Mouse (Mus musculus): ENCODE measurements around the gene Ccdc89.

DNA sequence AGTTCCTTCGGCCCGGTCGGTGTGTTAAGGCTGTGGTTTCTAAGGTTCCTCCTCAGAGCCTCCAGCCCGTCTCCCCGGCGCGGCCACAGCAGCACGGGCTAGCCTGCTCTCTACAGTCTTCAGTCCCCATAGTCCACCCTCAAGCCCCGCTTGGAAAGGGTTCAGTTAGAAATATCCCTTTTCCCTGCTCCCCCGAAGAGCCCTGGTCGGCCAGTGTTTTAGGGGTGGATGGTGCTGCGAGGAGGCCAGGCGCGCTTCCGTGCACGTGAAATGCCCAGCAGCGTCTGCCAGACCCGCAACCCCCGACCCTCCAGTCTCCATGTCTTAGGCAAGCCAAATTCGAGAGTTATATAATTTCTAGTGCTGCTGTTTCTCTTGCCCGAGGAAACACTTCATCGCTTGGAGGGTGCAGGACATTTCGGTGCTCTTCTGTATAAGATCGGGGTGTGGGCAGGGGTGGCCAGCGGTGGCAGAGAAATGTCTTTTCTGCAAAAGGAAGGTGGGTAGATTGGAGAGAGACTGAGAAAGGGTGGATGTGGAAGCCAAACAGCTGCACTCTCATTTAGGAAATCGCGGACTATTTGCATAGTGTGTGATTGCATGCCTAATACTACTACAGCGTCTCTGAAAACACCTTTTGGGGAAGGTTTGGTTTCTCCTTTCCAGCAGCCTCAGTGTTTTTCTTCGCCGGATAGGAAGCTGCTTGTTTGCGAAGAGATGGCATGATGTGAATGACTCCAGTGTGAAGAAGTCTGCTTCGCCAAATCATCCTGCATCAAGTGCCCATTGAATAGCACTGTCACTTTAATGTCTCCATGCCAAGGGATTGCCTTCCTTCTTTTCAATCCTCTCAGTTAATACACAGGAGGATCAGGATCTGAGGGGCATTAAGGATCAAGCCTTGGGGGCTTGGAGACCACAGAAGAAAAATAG is 50.2 kb downstream of the Ccdc89 start, which contains the start of gene Dlg2:
- TF ChIP-seq CTCF (IDR thresholded peaks at IDR 0.05; ENCODE audit: borderline replicate concordance, insufficient read depth, low read length) (no peak), POLR2A (IDR thresholded peaks at IDR 0.05; ENCODE audit: low read depth, low read length) (no peak)
